Mouse (Mus musculus) forebrain, postnatal 0 days (tissue): ENCODE measurements around the gene Wnt1. TPM values are rescaled to one million over a fixed set of nuclear protein-coding genes. Genes with fewer than 3 reads are reported as not detected.

Source experiments
- ATAC-seq: fragments of 200-750 bp; cut with Nextera tagmentation; 2 replicates; pipeline ENCODE4 v1.8.0; 2017; ENCODE audit warnings: mild to moderate bottlenecking, moderate library complexity
- DNase-seq: peaks from one replicate; pipeline ENCODE4 v3.0.0-alpha.2; 2015
- H3K27ac ChIP-seq: fragments of 300-500 bp; sonication (generic); 2 replicates; pipeline ENCODE4 v1.5.1; 2014; ENCODE audit warnings: low read depth, mild to moderate bottlenecking, antibody characterized with exemption, low read length, moderate library complexity, mixed read lengths
- H3K27me3 ChIP-seq: fragments of 300-500 bp; sonication (generic); 2 replicates; pipeline ENCODE4 v1.6.1; 2014; ENCODE audit warnings: mild to moderate bottlenecking, low read length, mixed read lengths; ENCODE audit not compliant: insufficient read depth
- H3K36me3 ChIP-seq: fragments of 300-500 bp; sonication (generic); 2 replicates; pipeline ENCODE4 v1.6.1; 2014; ENCODE audit warnings: mild to moderate bottlenecking, moderate library complexity; ENCODE audit not compliant: insufficient read depth
- H3K4me1 ChIP-seq: fragments of 300-500 bp; sonication (generic); 2 replicates; pipeline ENCODE4 v1.6.1; 2014; ENCODE audit warnings: antibody characterized with exemption; ENCODE audit not compliant: insufficient read depth
- H3K4me2 ChIP-seq: fragments of 300-500 bp; sonication (generic); 2 replicates; pipeline ENCODE4 v1.6.1; 2014; ENCODE audit warnings: low read depth, mild to moderate bottlenecking, moderate library complexity
- H3K4me3 ChIP-seq: fragments of 300-500 bp; sonication (generic); 2 replicates; pipeline ENCODE4 v1.5.1; 2014; ENCODE audit warnings: low read depth, low read length, mixed read lengths
- H3K9ac ChIP-seq: fragments of 300-500 bp; sonication (generic); 2 replicates; pipeline ENCODE4 v1.6.1; 2014; ENCODE audit warnings: mild to moderate bottlenecking
- H3K9me3 ChIP-seq: fragments of 300-500 bp; sonication (generic); 2 replicates; pipeline ENCODE4 v1.6.1; 2016; ENCODE audit warnings: low read length
- CTCF ChIP-seq: sonication (generic); IDR thresholded peaks from 2 replicates; pipeline ENCODE4 v1.5.1; 2016; ENCODE audit warnings: antibody characterized with exemption, control low read depth, low read depth
- WGBS: fragments of 180-500 bp; shearing (Covaris S2); extraction: QIAGEN DNeasy Blood & Tissue Kit; methylation state at CpG from one replicate; pipeline ENCODE4 v1.1.7; 2014; 5-methylcytosine and 5-hydroxymethylcytosine counted together
- polyA plus RNA-seq: library from polyadenylated mRNA; unstranded; fragments of >200 nt; fragmentation: Nextera tagmentation; extraction: Ambion mirVana; gene quantifications from 2 replicates; pipeline ENCODE4 v1.2.1, GENCODE M21; 2015
- total RNA-seq: library from RNA; depleted of rRNA; stranded (reverse); fragments of >200 nt; gene quantifications from 2 replicates; pipeline ENCODE4 v1.2.3, GENCODE M21; 2014; rRNA removed

The Wnt1 gene
- total and polyA plus RNA-seq, 2 experiments from 2014 or later, result 0.33 TPM; not detected in 1

GRCm38 (mm10) chr15:98834059-98834458, 44.4 kb downstream of the Wnt1 start:
- Histone ChIP-seq H3K4me3 (no peak overlapping the region), H3K4me2 (no peak overlapping the region)

GRCm38 (mm10) chr15:98835291-98835690, 45.6 kb downstream of the Wnt1 start:
- no peak overlapping the region for H3K27ac ChIP-seq
- H3K36me3 ChIP-seq, result peaks cover 71% of the 10 kb centered on the region
- no peak overlapping the region for H3K4me2 ChIP-seq
- H3K4me1 ChIP-seq, result no peaks in the 10 kb centered on the region
- H3K4me3 ChIP-seq, result no peak overlapping the region
- WGBS, result 95% methylated on average over 14 of the region's 14 CpGs
- H3K27me3 ChIP-seq, result no peaks in the 10 kb centered on the region
- DNase-seq (no peak), ATAC-seq (no peak)
- H3K9me3 ChIP-seq, result no peaks in the 10 kb centered on the region
- TF ChIP-seq CTCF, result no peak
- no peak overlapping the region for H3K9ac ChIP-seq

More at GRCm38 (mm10) chr15:98834059-98834458, 44.4 kb downstream of the Wnt1 start:
- no peak for TF ChIP-seq CTCF
- Histone ChIP-seq H3K27ac (no peak overlapping the region), H3K4me1 (no peaks in the 10 kb centered on the region), H3K27me3 (no peaks in the 10 kb centered on the region), H3K9me3 (no peaks in the 10 kb centered on the region), H3K36me3 (peaks cover 58% of the 10 kb centered on the region), H3K9ac (no peak overlapping the region)
- ATAC-seq (no peak), DNase-seq (no peak)
- WGBS, result 83% methylated on average over 13 of the region's 13 CpGs

DNA sequence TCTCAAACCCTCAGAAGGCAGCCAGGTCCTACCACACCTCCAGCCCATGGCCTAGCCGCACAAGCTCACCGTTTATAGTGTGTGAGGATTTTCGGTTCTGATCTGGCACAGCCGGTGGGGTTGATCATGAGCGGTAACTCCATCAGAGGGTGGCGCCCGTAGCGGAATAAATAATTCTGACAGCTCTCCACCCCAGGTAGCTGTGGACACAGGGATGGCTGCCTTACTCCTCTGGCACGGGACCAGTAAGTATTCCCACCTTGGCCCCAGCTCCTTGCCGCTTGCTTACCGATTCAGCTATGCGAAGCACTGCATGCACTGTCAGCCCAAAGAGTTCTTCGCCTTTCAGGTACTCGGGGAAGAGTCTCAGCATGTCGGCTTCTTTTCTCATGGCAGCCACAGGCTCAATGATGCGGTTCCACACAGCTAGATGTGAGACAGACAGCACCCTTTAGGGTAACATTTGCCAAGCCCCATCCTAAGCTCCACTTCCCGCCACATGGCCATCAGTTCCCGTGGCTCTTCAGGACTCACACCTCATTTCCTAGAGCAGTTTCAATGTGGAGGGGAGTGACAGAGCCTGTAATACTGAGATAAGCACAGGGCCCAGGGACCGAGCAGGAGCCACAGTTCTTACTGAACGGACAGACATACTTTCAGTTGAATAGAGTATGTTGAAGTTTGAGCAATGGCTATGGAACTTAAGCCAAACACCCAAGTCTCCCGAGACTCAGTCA, 47.5 kb downstream of the Wnt1 start:
- Histone ChIP-seq H3K36me3 (peaks cover 89% of the 10 kb centered on the region), H3K27ac (no peak overlapping the region), H3K9ac (no peak overlapping the region), H3K9me3 (no peaks in the 10 kb centered on the region), H3K4me1 (no peaks in the 10 kb centered on the region), H3K4me2 (no peak overlapping the region), H3K27me3 (no peaks in the 10 kb centered on the region), H3K4me3 (no peak overlapping the region)
- TF ChIP-seq CTCF, result no peak
- no peak for ATAC-seq
- 95% methylated on average over 21 of the region's 21 CpGs for WGBS
- DNase-seq, result no peak

GRCm38 (mm10) chr15:98837743-98838103, 48.1 kb downstream of the Wnt1 start:
- Histone ChIP-seq H3K9me3 (no peaks in the 10 kb centered on the region), H3K4me1 (no peaks in the 10 kb centered on the region), H3K9ac (no peak overlapping the region), H3K27me3 (no peaks in the 10 kb centered on the region), H3K27ac (no peak overlapping the region), H3K4me3 (no peak overlapping the region), H3K36me3 (peaks cover 95% of the 10 kb centered on the region), H3K4me2 (no peak overlapping the region)
- DNase-seq (no peak), ATAC-seq (no peak)
- 73% methylated on average over 4 of the region's 4 CpGs for WGBS
- no peak for TF ChIP-seq CTCF

GRCm38 (mm10) chr15:98839161-98839560, 49.5 kb downstream of the Wnt1 start:
- Histone ChIP-seq H3K9me3 (no peaks in the 10 kb centered on the region), H3K9ac (no peak overlapping the region), H3K36me3 (peaks cover 100% of the 10 kb centered on the region), H3K4me1 (no peaks in the 10 kb centered on the region), H3K4me3 (no peak overlapping the region), H3K27me3 (no peaks in the 10 kb centered on the region), H3K4me2 (no peak overlapping the region), H3K27ac (no peak overlapping the region)
- DNase-seq, result no peak
- ATAC-seq, result no peak
- 96% methylated on average over 14 of the region's 14 CpGs for WGBS
- TF ChIP-seq CTCF, result no peak

DNA sequence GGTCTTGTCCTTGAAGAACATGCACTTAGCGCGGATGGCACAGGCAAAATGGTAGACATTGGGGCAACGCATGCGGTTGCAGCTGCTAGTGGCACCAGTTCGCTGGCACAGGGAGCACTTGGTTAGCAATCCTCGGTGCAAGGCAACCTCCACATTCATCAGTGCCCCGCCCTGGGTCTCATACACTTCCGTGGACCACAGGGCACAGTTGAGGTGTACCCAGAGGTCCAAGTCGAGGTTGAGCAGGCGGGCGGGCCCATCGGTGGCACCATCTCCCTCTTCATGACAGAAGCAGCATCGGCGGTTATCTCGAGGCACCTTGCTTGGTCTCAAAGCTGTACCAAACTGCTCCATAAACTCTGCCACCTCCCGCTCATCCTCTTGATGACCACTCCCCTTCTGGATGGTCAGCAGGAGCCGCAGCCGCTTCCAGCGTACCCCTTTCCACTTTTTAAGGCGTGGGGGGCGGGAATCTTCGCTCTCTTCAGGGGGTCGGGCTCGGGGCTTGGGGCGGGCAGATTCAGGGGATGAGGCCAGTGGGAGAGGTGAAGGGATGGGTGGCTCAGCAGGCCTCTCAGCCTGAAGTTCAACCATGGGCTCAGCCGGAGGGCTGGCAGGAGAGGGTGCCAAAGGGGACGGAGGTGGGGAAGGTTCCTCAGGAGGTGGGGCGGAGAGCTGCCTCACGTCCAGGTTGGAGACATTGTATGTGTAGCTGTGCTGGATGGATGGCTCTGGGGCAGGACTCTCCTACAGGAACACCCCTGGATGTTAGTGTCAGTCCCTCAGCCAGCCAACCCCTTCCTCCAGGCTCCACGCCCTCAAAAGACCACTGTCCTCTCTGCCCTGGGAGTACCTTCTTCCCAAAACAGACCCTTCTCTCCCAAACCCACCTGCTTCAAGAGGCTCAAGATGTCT, 50.3 kb downstream of the Wnt1 start:
- no peaks in the 10 kb centered on the region for H3K27me3 ChIP-seq
- H3K36me3 ChIP-seq, result peaks cover 100% of the 10 kb centered on the region
- 96% methylated on average over 30 of the region's 30 CpGs for WGBS
- no peaks in the 10 kb centered on the region for H3K4me1 ChIP-seq
- no peak overlapping the region for H3K4me3 ChIP-seq
- no peak for TF ChIP-seq CTCF
- no peak overlapping the region for H3K9ac ChIP-seq
- no peaks in the 10 kb centered on the region for H3K9me3 ChIP-seq
- no peak overlapping the region for H3K27ac ChIP-seq
- DNase-seq (no peak), ATAC-seq (no peak)
- H3K4me2 ChIP-seq, result no peak overlapping the region

Other genes with a start within 250 kb of the Wnt1 start
- gene Ccnt1, start 218.9 kb upstream of the Wnt1 start, total RNA-seq, result 51.1 and 52.0 TPM in 2 replicates
- gene Ccnt1, start 218.9 kb upstream of the Wnt1 start, polyA plus RNA-seq, result 35.5 and 47.0 TPM in 2 replicates
- gene 4930415O20Rik, start 218.9 kb upstream of the Wnt1 start, total RNA-seq, result not detected in 2 replicates
- gene 4930415O20Rik, start 218.9 kb upstream of the Wnt1 start, polyA plus RNA-seq, result 0.51 TPM in 1 of 2 replicates, not detected in the other
- 39.2 and 42.3 TPM in 2 replicates for gene Adcy6, start 179.8 kb upstream of the Wnt1 start, total RNA-seq
- gene Adcy6, start 179.8 kb upstream of the Wnt1 start, polyA plus RNA-seq, result 1.9 and 5.4 TPM in 2 replicates
- gene Cacnb3, start 159.0 kb upstream of the Wnt1 start, total RNA-seq, result 191 and 201 TPM in 2 replicates
- 133 and 139 TPM in 2 replicates for gene Cacnb3, start 159.0 kb upstream of the Wnt1 start, polyA plus RNA-seq
- 54.9 and 70.6 TPM in 2 replicates for gene Ddx23, start 127.0 kb upstream of the Wnt1 start, total RNA-seq
- 11.9 and 13.8 TPM in 2 replicates for gene Ddx23, start 127.0 kb upstream of the Wnt1 start, polyA plus RNA-seq
- gene Rnd1, start 112.4 kb upstream of the Wnt1 start, total RNA-seq, result 34.1 and 56.6 TPM in 2 replicates
- 20.9 and 24.1 TPM in 2 replicates for gene Rnd1, start 112.4 kb upstream of the Wnt1 start, polyA plus RNA-seq
- 6.1 and 8.2 TPM in 2 replicates for gene Ccdc65, start 81.7 kb upstream of the Wnt1 start, total RNA-seq
- gene Ccdc65, start 81.7 kb upstream of the Wnt1 start, polyA plus RNA-seq, result 5.6 and 10.5 TPM in 2 replicates
- 0.90 and 2.9 TPM in 2 replicates for gene Fkbp11, start 61.7 kb upstream of the Wnt1 start, total RNA-seq
- 5.2 and 5.3 TPM in 2 replicates for gene Fkbp11, start 61.7 kb upstream of the Wnt1 start, polyA plus RNA-seq
- gene Arf3, start 26.6 kb upstream of the Wnt1 start, total RNA-seq, result 99.6 and 116 TPM in 2 replicates
- gene Arf3, start 26.6 kb upstream of the Wnt1 start, polyA plus RNA-seq, result 62.5 and 104 TPM in 2 replicates
- gene Wnt10b, start 11.7 kb upstream of the Wnt1 start, total RNA-seq, result 0.31 and 1.1 TPM in 2 replicates
- gene Wnt10b, start 11.7 kb upstream of the Wnt1 start, polyA plus RNA-seq, result not detected in 2 replicates
- gene Ddn, start 19.6 kb downstream of the Wnt1 start, total RNA-seq, result 36.3 and 49.6 TPM in 2 replicates
- gene Ddn, start 19.6 kb downstream of the Wnt1 start, polyA plus RNA-seq, result 2.2 TPM in 2 replicates
- gene Prkag1, start 41.7 kb downstream of the Wnt1 start, total RNA-seq, result 46.5 and 48.3 TPM in 2 replicates
- gene Prkag1, start 41.7 kb downstream of the Wnt1 start, polyA plus RNA-seq, result 55.0 and 58.4 TPM in 2 replicates
- gene Kmt2d, start 81.3 kb downstream of the Wnt1 start, total RNA-seq, result 22.7 and 25.8 TPM in 2 replicates
- 2.9 and 6.2 TPM in 2 replicates for gene Kmt2d, start 81.3 kb downstream of the Wnt1 start, polyA plus RNA-seq
- gene Rhebl1, start 104.7 kb downstream of the Wnt1 start, total RNA-seq, result 16.5 and 20.7 TPM in 2 replicates
- 34.1 and 37.5 TPM in 2 replicates for gene Rhebl1, start 104.7 kb downstream of the Wnt1 start, polyA plus RNA-seq
- 0.15 and 0.76 TPM in 2 replicates for gene Dhh, start 108.7 kb downstream of the Wnt1 start, total RNA-seq
- 0.25 and 0.58 TPM in 2 replicates for gene Dhh, start 108.7 kb downstream of the Wnt1 start, polyA plus RNA-seq
- gene Lmbr1l, start 128.4 kb downstream of the Wnt1 start, total RNA-seq, result 44.1 and 59.3 TPM in 2 replicates
- 20.1 and 22.4 TPM in 2 replicates for gene Lmbr1l, start 128.4 kb downstream of the Wnt1 start, polyA plus RNA-seq
- gene Tuba1b, start 144.7 kb downstream of the Wnt1 start, total RNA-seq, result 1,927 and 1,958 TPM in 2 replicates
- 1,265 and 1,341 TPM in 2 replicates for gene Tuba1b, start 144.7 kb downstream of the Wnt1 start, polyA plus RNA-seq
- gene Gm49450, start 163.7 kb downstream of the Wnt1 start, total RNA-seq, result 1,610 and 2,499 TPM in 2 replicates
- gene Gm49450, start 163.7 kb downstream of the Wnt1 start, polyA plus RNA-seq, result not detected in 2 replicates
- 18,820 and 21,160 TPM in 2 replicates for gene Tuba1a, start 163.8 kb downstream of the Wnt1 start, total RNA-seq
- 18,258 and 23,279 TPM in 2 replicates for gene Tuba1a, start 163.8 kb downstream of the Wnt1 start, polyA plus RNA-seq
- gene Tuba1c, start 240.0 kb downstream of the Wnt1 start, total RNA-seq, result 22.1 and 24.9 TPM in 2 replicates
- gene Tuba1c, start 240.0 kb downstream of the Wnt1 start, polyA plus RNA-seq, result 16.4 and 18.8 TPM in 2 replicates